In genomic region chr1:57100614-57101013, GRCm38 (mm10) we compare ENCODE assay signal across 27 mouse cellular contexts.
A peak's percentile ranks its signal among the peaks of the same experiment; 100 is the strongest.
DNase-seq lines count a peak whose midpoint lies in the region; ATAC-seq lines count a peak whose summit lies in the region.
"Had no signal": no experiment of that assay in that cellular context is flagged by ENCODE, and none has a peak within 500 bp of the region (broad histone marks: within the 10 kb centered on the region; RNA-seq: fewer than 3 reads in every experiment).

No protein-coding gene starts in this region.

- H3K27ac ChIP-seq in neural tube, embryonic 11.5 days (ENCODE audit: low read depth, low read length) = no peak overlapping the region
- H3K27ac ChIP-seq in neural tube, embryonic 15.5 days (replicated peaks) = no peak overlapping the region
- H3K27ac ChIP-seq: embryonic facial prominence, embryonic 10.5 days; embryonic facial prominence, embryonic 13.5 days; forebrain, embryonic 15.5 days; hindbrain, embryonic 13.5 days had no signal

- H3K27me3 ChIP-seq in neural tube, embryonic 11.5 days (ENCODE audit: control insufficient read depth, insufficient read depth, low read length) = no peaks in the 10 kb centered on the region
- H3K27me3 ChIP-seq in neural tube, embryonic 15.5 days (replicated peaks) = no peaks in the 10 kb centered on the region
- H3K27me3 ChIP-seq: forebrain, embryonic 15.5 days had no signal

- DNase-seq in heart, adult 11 months = peak; percentile 53
- DNase-seq in heart, postnatal 14 days = no peak
- no peak for DNase-seq in neural tube, embryonic 11.5 days (ENCODE audit: low spot score)
- peak; percentile 17 for DNase-seq in mesoderm, embryonic 11.5 days (ENCODE audit: low read depth, low spot score)
- DNase-seq in kidney, adult 18-20 months = no peak
- DNase-seq: adrenal gland, adult 8-10 months; adrenal gland, postnatal 25 days; cerebellum, adult 11-12 months; cerebellum, adult 8-10 months; cerebellum, postnatal 10 days; cerebellum, postnatal 36 days; embryo, embryonic 11 days; gastrocnemius, postnatal 10 days; gastrocnemius, postnatal 36 days; heart, postnatal 36 days had no signal

- no peak overlapping the region for H3K9ac ChIP-seq in neural tube, embryonic 11.5 days (ENCODE audit: low read length)
- H3K9ac ChIP-seq in neural tube, embryonic 15.5 days (replicated peaks) = no peak overlapping the region
- H3K9ac ChIP-seq: embryonic facial prominence, embryonic 13.5 days; forebrain, embryonic 15.5 days; hindbrain, embryonic 13.5 days had no signal

- peak; percentile 28; the same call in 1 of the 2 replicates for ATAC-seq in neural tube, embryonic 11.5 days (ENCODE audit: insufficient read depth, low FRiP score, low TSS enrichment)
- no peak for ATAC-seq in neural tube, embryonic 15.5 days (ENCODE audit: low FRiP score)
- ATAC-seq: activated CD4-positive, CD25-positive, alpha-beta regulatory T cell, adult 4 months; CD4-positive, CD25-positive, alpha-beta regulatory T cell, adult 4 months; forebrain, embryonic 15.5 days; hindbrain, embryonic 16.5 days; inflammation-experienced regulatory T-cells, adult 6 months; intestine, embryonic 16.5 days had no signal

- H3K36me3 ChIP-seq in neural tube, embryonic 11.5 days (ENCODE audit: control insufficient read depth, insufficient read depth, low read length) = no peaks in the 10 kb centered on the region
- no peaks in the 10 kb centered on the region for H3K36me3 ChIP-seq in neural tube, embryonic 15.5 days
- H3K36me3 ChIP-seq: embryonic facial prominence, embryonic 10.5 days; embryonic facial prominence, embryonic 13.5 days; forebrain, embryonic 15.5 days; hindbrain, embryonic 13.5 days had no signal

- no peaks in the 10 kb centered on the region for H3K4me1 ChIP-seq in neural tube, embryonic 11.5 days (ENCODE audit: control insufficient read depth, insufficient read depth, low read length)
- H3K4me1 ChIP-seq in neural tube, embryonic 15.5 days = no peaks in the 10 kb centered on the region

- intact Hi-C loops in heart, postnatal 14 days (cut with DNase I) = no loop called here

- H3K4me2 ChIP-seq in neural tube, embryonic 11.5 days (ENCODE audit: low read depth) = no peak overlapping the region
- no peak overlapping the region for H3K4me2 ChIP-seq in neural tube, embryonic 15.5 days
- H3K4me2 ChIP-seq: embryonic facial prominence, embryonic 13.5 days; forebrain, embryonic 15.5 days; heart, embryonic 11.5 days; hindbrain, embryonic 13.5 days had no signal

- H3K9me3 ChIP-seq in neural tube, embryonic 11.5 days (ENCODE audit: control insufficient read depth, low read length) = no peaks in the 10 kb centered on the region
- H3K9me3 ChIP-seq in neural tube, embryonic 15.5 days (replicated peaks) = no peaks in the 10 kb centered on the region
- H3K9me3 ChIP-seq: embryonic facial prominence, embryonic 10.5 days; embryonic facial prominence, embryonic 13.5 days; forebrain, embryonic 15.5 days; hindbrain, embryonic 13.5 days had no signal

- WGBS in neural tube, embryonic 11.5 days = 80% methylated on average over 2 of the region's 2 CpGs
- 55% methylated on average over 2 of the region's 2 CpGs for WGBS in neural tube, embryonic 15.5 days

- no peak overlapping the region for H3K4me3 ChIP-seq in neural tube, embryonic 11.5 days (ENCODE audit: low read depth, low read length)
- no peak overlapping the region for H3K4me3 ChIP-seq in neural tube, embryonic 15.5 days (replicated peaks)
- H3K4me3 ChIP-seq: embryonic facial prominence, embryonic 10.5 days; embryonic facial prominence, embryonic 13.5 days; erythroblast, embryonic 14.5 days; forebrain, embryonic 15.5 days; hindbrain, embryonic 13.5 days had no signal

Comparison
In these comparisons a context has a peak if more than half of its experiments do, and no peak if none do; other contexts are left out.
1. DNase-seq: peak in heart, adult 11 months (single experiment) and mesoderm, embryonic 11.5 days (single experiment); none in heart, postnatal 14 days (0 of 2), neural tube, embryonic 11.5 days (single experiment) and kidney, adult 18-20 months (single experiment).